In the genomic region with DNA sequence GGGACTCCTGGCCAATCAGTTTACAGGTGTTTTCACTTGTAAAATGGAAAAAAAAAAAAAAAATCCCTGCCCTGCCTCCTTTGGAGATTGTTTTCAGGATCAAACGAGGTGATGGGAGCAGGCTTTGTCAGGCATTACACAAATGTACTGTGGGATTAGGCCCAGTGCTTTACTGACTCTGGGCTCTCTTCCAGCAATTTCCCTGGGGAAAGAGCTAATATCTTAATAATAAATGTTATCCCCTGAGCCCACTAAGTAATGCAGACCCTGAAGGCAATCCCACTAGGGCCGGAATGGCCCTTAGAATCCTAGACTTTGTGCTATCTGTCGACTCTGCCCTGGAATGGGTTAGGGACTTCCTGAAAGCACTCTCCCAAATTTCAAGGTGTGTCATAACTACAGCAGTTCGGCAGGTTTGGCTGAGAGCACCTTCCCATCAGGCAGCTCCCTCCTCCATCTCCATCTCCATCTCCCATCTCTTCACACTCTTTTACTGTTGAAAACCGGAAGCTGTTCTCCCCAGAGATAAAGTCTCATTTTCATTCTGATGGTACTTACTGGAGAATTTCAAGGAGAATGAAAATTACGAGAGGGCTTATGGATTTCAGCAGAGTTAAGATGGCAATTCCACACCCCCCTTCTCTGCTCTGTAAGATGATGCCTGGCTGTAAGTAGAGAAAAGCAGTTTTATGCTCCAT, we compare ENCODE assay signal across 1 mouse cellular context.
A peak's percentile ranks its signal among the peaks of the same experiment; 100 is the strongest.
TF ChIP-seq lines count a peak whose summit lies in the region.

No protein-coding gene starts in this region.

TF ChIP-seq in MEL, 35 proteins besides CTCF, POLR2A, EP300 and RAD21:
- TF ChIP-seq MXI1 (IDR thresholded peaks at IDR 0.05; ENCODE audit: low read depth, low read length) (peak; percentile 14; the same call in 1 of the 2 replicates), USF2 (IDR thresholded peaks at IDR 0.05; ENCODE audit: borderline replicate concordance in 1 of 2, insufficient read depth in 1 of 2, low read depth in 1 of 2, low read length in 2 of 2) (no peak), CHD2 (IDR thresholded peaks at IDR 0.05; ENCODE audit: low read length) (no peak), UBTF (IDR thresholded peaks at IDR 0.05; ENCODE audit: borderline replicate concordance, insufficient read depth, low read depth, low read length) (no peak), ETS1 (IDR thresholded peaks at IDR 0.05; ENCODE audit: low read depth, low read length) (peak; percentile 38; the same call in 1 of the 2 replicates), TCF12 (IDR thresholded peaks at IDR 0.05; ENCODE audit: low read depth, low read length) (peak; percentile 74), NRF1 (IDR thresholded peaks at IDR 0.05; ENCODE audit: insufficient read depth, low read depth, low read length, poor library complexity, severe bottlenecking) (no peak), MYC (IDR thresholded peaks at IDR 0.05; ENCODE audit: low read depth, low read length) (no peak), MAFK (IDR thresholded peaks at IDR 0.05; ENCODE audit: borderline replicate concordance, low read depth, low read length) (no peak), HCFC1 (IDR thresholded peaks at IDR 0.05; ENCODE audit: low read depth, low read length) (no peak; the same call in 1 of the 2 replicates), JUND (IDR thresholded peaks at IDR 0.05; ENCODE audit: low read depth, low read length) (no peak), ELF1 (IDR thresholded peaks at IDR 0.05; ENCODE audit: low read depth, low read length) (no peak), SIN3A (IDR thresholded peaks at IDR 0.05; ENCODE audit: low read length) (peak; percentile 26; the same call in 1 of the 2 replicates), MAX (IDR thresholded peaks at IDR 0.05; ENCODE audit: low read length) (no peak), USF1 (IDR thresholded peaks at IDR 0.05; ENCODE audit: low read depth, low read length) (no peak), ZC3H11A (IDR thresholded peaks at IDR 0.05; ENCODE audit: low read depth, low read length) (no peak), MEF2A (IDR thresholded peaks at IDR 0.05; ENCODE audit: extremely low read depth, insufficient replicate concordance, low read depth, low read length, poor library complexity, severe bottlenecking) (no peak), GABPA (IDR thresholded peaks at IDR 0.05; ENCODE audit: low read depth, low read length) (no peak), ZKSCAN1 (IDR thresholded peaks at IDR 0.05; ENCODE audit: low read depth, low read length) (no peak), NELFE (IDR thresholded peaks at IDR 0.05; ENCODE audit: low read depth, low read length) (no peak; the same call in 1 of the 2 replicates), E2F4 (IDR thresholded peaks at IDR 0.05; ENCODE audit: borderline replicate concordance, low read depth, low read length) (no peak), TBP (IDR thresholded peaks at IDR 0.05; ENCODE audit: low read depth, low read length) (peak; percentile 57), MYB (IDR thresholded peaks at IDR 0.05; ENCODE audit: low read depth, low read length) (0 out of 2 replicates have a peak, but pooled peaks have one; percentile 42), POLR2AphosphoS5 (IDR thresholded peaks at IDR 0.05; ENCODE audit: borderline replicate concordance, low read depth, low read length) (no peak), SMC3 (IDR thresholded peaks at IDR 0.05; ENCODE audit: low read depth, low read length) (no peak), ZNF384 (IDR thresholded peaks at IDR 0.05; ENCODE audit: low read depth, low read length) (peak; percentile 51; the same call in 1 of the 2 replicates), RCOR1 (IDR thresholded peaks at IDR 0.05; ENCODE audit: low read depth, low read length) (no peak), GATA1 (IDR thresholded peaks at IDR 0.05; ENCODE audit: low read depth, low read length) (peak; percentile 78), POLR2AphosphoS2 (IDR thresholded peaks at IDR 0.05; ENCODE audit: low read length) (no peak), BHLHE40 (IDR thresholded peaks at IDR 0.05; ENCODE audit: borderline replicate concordance, low read depth, low read length) (no peak), KAT2A (conservative IDR thresholded peaks at IDR 0.05; ENCODE audit: low read depth, low read length) (no peak), TAL1 (IDR thresholded peaks at IDR 0.05; ENCODE audit: low read length) (no peak), MAZ (IDR thresholded peaks at IDR 0.05; ENCODE audit: low read depth, low read length) (no peak), CHD1 (IDR thresholded peaks at IDR 0.05; ENCODE audit: low read depth, low read length) (0 out of 2 replicates have a peak, but pooled peaks have one; percentile 2), ZMIZ1 (IDR thresholded peaks at IDR 0.05; ENCODE audit: low read depth, low read length) (no peak)
